Mouse (Mus musculus): ENCODE data around the gene Gm33543. TPM values are rescaled to one million over a fixed set of nuclear protein-coding genes. Genes with fewer than 3 reads are reported as not detected.

The Gm33543 gene
- polyA plus RNA-seq, 1 experiment from 2014 or later = not detected

GRCm38 (mm10) chr10:95828374-95828773 lies 14.4 kb downstream of the Gm33543 start:
- ATAC-seq (ENCODE audit: low FRiP score, low read depth) = no peak
- H3K9ac ChIP-seq = no peak overlapping the region
- H3K4me1 ChIP-seq = 0 out of 2 replicates have a peak, but pooled peaks cover 3% of the 10 kb centered on the region
- H3K4me2 ChIP-seq (replicated peaks) = no peak overlapping the region
- 75% methylated on average over 5 of the region's 5 CpGs for WGBS
- H3K9me3 ChIP-seq = no peaks in the 10 kb centered on the region
- no peaks in the 10 kb centered on the region for H3K27me3 ChIP-seq
- no peak overlapping the region for H3K27ac ChIP-seq
- H3K36me3 ChIP-seq = no peaks in the 10 kb centered on the region
- no peak overlapping the region for H3K4me3 ChIP-seq

- Histone ChIP-seq H3K9me3 (no peaks in the 10 kb centered on the region), H3K27ac (no peak overlapping the region), H3K4me3 (no peak overlapping the region), H3K4me2 (replicated peaks) (no peak overlapping the region), H3K4me1 (0 out of 2 replicates have a peak, but pooled peaks cover 3% of the 10 kb centered on the region), H3K27me3 (no peaks in the 10 kb centered on the region), H3K9ac (no peak overlapping the region), H3K36me3 (no peaks in the 10 kb centered on the region)
- ATAC-seq (ENCODE audit: low FRiP score, low read depth) = no peak
- 18% methylated on average over 3 of the region's 3 CpGs for WGBS
Observed at GRCm38 (mm10) chr10:95825651-95826050, 17.1 kb downstream of the Gm33543 start.

- H3K4me1 ChIP-seq = peaks cover 6% of the 10 kb centered on the region; the same call in 1 of the 2 replicates
- H3K9ac ChIP-seq = no peak overlapping the region
- 92% methylated on average over 2 of the region's 2 CpGs for WGBS
- H3K27me3 ChIP-seq = no peaks in the 10 kb centered on the region
- no peak overlapping the region for H3K4me3 ChIP-seq
- no peaks in the 10 kb centered on the region for H3K36me3 ChIP-seq
- no peak overlapping the region for H3K4me2 ChIP-seq (replicated peaks)
- no peak for ATAC-seq (ENCODE audit: low FRiP score, low read depth)
- H3K9me3 ChIP-seq = no peaks in the 10 kb centered on the region
- no peak overlapping the region for H3K27ac ChIP-seq
Observed at GRCm38 (mm10) chr10:95818506-95818905, 24.2 kb downstream of the Gm33543 start.

GRCm38 (mm10) chr10:95817419-95818161 lies 25.1 kb downstream of the Gm33543 start:
- ATAC-seq (ENCODE audit: low FRiP score, low read depth) = no peak
- WGBS = 20% methylated on average over 9 of the region's 9 CpGs
- Histone ChIP-seq H3K4me2 (replicated peaks) (no peak overlapping the region), H3K27ac (no peak overlapping the region), H3K27me3 (no peaks in the 10 kb centered on the region), H3K9me3 (no peaks in the 10 kb centered on the region), H3K4me3 (no peak overlapping the region), H3K36me3 (no peaks in the 10 kb centered on the region), H3K9ac (no peak overlapping the region), H3K4me1 (peaks cover 10% of the 10 kb centered on the region)

- ATAC-seq (ENCODE audit: low FRiP score, low read depth) = no peak
- no peaks in the 10 kb centered on the region for H3K9me3 ChIP-seq
- no peak overlapping the region for H3K4me2 ChIP-seq (replicated peaks)
- H3K9ac ChIP-seq = no peak overlapping the region
- H3K4me1 ChIP-seq = peaks cover 10% of the 10 kb centered on the region
- no peak overlapping the region for H3K27ac ChIP-seq
- WGBS = 83% methylated on average over 6 of the region's 6 CpGs
- no peaks in the 10 kb centered on the region for H3K36me3 ChIP-seq
- no peaks in the 10 kb centered on the region for H3K27me3 ChIP-seq
- no peak overlapping the region for H3K4me3 ChIP-seq
Observed at GRCm38 (mm10) chr10:95814351-95814750, 28.4 kb downstream of the Gm33543 start.

GRCm38 (mm10) chr10:95811869-95812268 lies 30.9 kb downstream of the Gm33543 start:
- WGBS = 69% methylated on average over 4 of the region's 4 CpGs
- no peaks in the 10 kb centered on the region for H3K9me3 ChIP-seq
- H3K4me1 ChIP-seq = peaks cover 12% of the 10 kb centered on the region
- H3K9ac ChIP-seq = no peak overlapping the region
- no peak for ATAC-seq (ENCODE audit: low FRiP score, low read depth)
- H3K27me3 ChIP-seq = no peaks in the 10 kb centered on the region
- H3K36me3 ChIP-seq = no peaks in the 10 kb centered on the region
- no peak overlapping the region for H3K4me3 ChIP-seq
- H3K27ac ChIP-seq = no peak overlapping the region
- no peak overlapping the region for H3K4me2 ChIP-seq (replicated peaks)

- no peak for ATAC-seq (ENCODE audit: low FRiP score, low read depth)
- Histone ChIP-seq H3K4me3 (no peak overlapping the region), H3K9ac (no peak overlapping the region), H3K27ac (no peak overlapping the region), H3K4me2 (replicated peaks) (no peak overlapping the region), H3K4me1 (0 out of 2 replicates have a peak, but pooled peaks cover 4% of the 10 kb centered on the region), H3K9me3 (peaks cover 2% of the 10 kb centered on the region; the same call in 1 of the 2 replicates), H3K27me3 (no peaks in the 10 kb centered on the region), H3K36me3 (no peaks in the 10 kb centered on the region)
- 53% methylated on average over 2 of the region's 2 CpGs for WGBS
Observed at GRCm38 (mm10) chr10:95801443-95801811, 41.3 kb downstream of the Gm33543 start.

- Histone ChIP-seq H3K27me3 (no peaks in the 10 kb centered on the region), H3K4me1 (0 out of 2 replicates have a peak, but pooled peaks cover 4% of the 10 kb centered on the region), H3K4me2 (replicated peaks) (no peak overlapping the region), H3K9ac (no peak overlapping the region), H3K36me3 (no peaks in the 10 kb centered on the region), H3K4me3 (no peak overlapping the region), H3K27ac (no peak overlapping the region), H3K9me3 (peaks cover 2% of the 10 kb centered on the region; the same call in 1 of the 2 replicates)
- ATAC-seq (ENCODE audit: low FRiP score, low read depth) = no peak
- 45% methylated on average over 7 of the region's 7 CpGs for WGBS
Observed at GRCm38 (mm10) chr10:95800693-95801442, 41.9 kb downstream of the Gm33543 start.

- no peak overlapping the region for H3K27ac ChIP-seq
- no peaks in the 10 kb centered on the region for H3K27me3 ChIP-seq
- WGBS = 87% methylated on average over 12 of the region's 12 CpGs
- H3K4me3 ChIP-seq = no peak overlapping the region
- no peak overlapping the region for H3K4me2 ChIP-seq (replicated peaks)
- no peak overlapping the region for H3K9ac ChIP-seq
- no peaks in the 10 kb centered on the region for H3K9me3 ChIP-seq
- no peak for ATAC-seq (ENCODE audit: low FRiP score, low read depth)
- no peaks in the 10 kb centered on the region for H3K36me3 ChIP-seq
- 0 out of 2 replicates have a peak, but pooled peaks cover 4% of the 10 kb centered on the region for H3K4me1 ChIP-seq
Observed at GRCm38 (mm10) chr10:95797645-95798395, 44.9 kb downstream of the Gm33543 start.

- Histone ChIP-seq H3K27me3 (no peaks in the 10 kb centered on the region), H3K9me3 (no peaks in the 10 kb centered on the region), H3K4me3 (no peak overlapping the region), H3K4me1 (no peaks in the 10 kb centered on the region), H3K36me3 (no peaks in the 10 kb centered on the region), H3K27ac (no peak overlapping the region), H3K9ac (no peak overlapping the region), H3K4me2 (replicated peaks) (no peak overlapping the region)
- ATAC-seq (ENCODE audit: low FRiP score, low read depth) = no peak
- 93% methylated on average over 4 of the region's 4 CpGs for WGBS
Observed at GRCm38 (mm10) chr10:95795500-95795899, 47.2 kb downstream of the Gm33543 start.

- Histone ChIP-seq H3K9me3 (no peaks in the 10 kb centered on the region), H3K4me1 (no peaks in the 10 kb centered on the region), H3K4me2 (replicated peaks) (no peak overlapping the region), H3K27ac (no peak overlapping the region), H3K27me3 (no peaks in the 10 kb centered on the region), H3K4me3 (no peak overlapping the region), H3K9ac (no peak overlapping the region), H3K36me3 (no peaks in the 10 kb centered on the region)
- no peak for ATAC-seq (ENCODE audit: low FRiP score, low read depth)
- 77% methylated on average over 6 of the region's 6 CpGs for WGBS
Observed at GRCm38 (mm10) chr10:95794706-95795105, 48.0 kb downstream of the Gm33543 start.

- no peak for ATAC-seq (ENCODE audit: low FRiP score, low read depth)
- H3K4me3 ChIP-seq = no peak overlapping the region
Observed at GRCm38 (mm10) chr10:95791427-95791804, 51.3 kb downstream of the Gm33543 start.

More at GRCm38 (mm10) chr10:95791427-95791804, 51.3 kb downstream of the Gm33543 start:
- H3K27ac ChIP-seq = no peak overlapping the region
- no peaks in the 10 kb centered on the region for H3K27me3 ChIP-seq
- no peak overlapping the region for H3K9ac ChIP-seq
- H3K9me3 ChIP-seq = no peaks in the 10 kb centered on the region
- no peaks in the 10 kb centered on the region for H3K4me1 ChIP-seq
- 65% methylated on average over 8 of the region's 8 CpGs for WGBS
- H3K4me2 ChIP-seq (replicated peaks) = no peak overlapping the region
- H3K36me3 ChIP-seq = no peaks in the 10 kb centered on the region

Data from limb, embryonic 13.5 days (tissue).